Mouse (Mus musculus) embryonic fibroblast, embryonic 13.5 days (primary cell): ENCODE results near the gene Tmie.

Experiments used
- CTCF ChIP-seq: IDR thresholded peaks from 2 replicates; pipeline ENCODE4 v1.5.1; 2011; ENCODE audit warnings: mild to moderate bottlenecking, control low read depth, low read length, moderate library complexity, borderline replicate concordance; ENCODE audit not compliant: insufficient read depth
- POLR2A ChIP-seq: IDR thresholded peaks from 2 replicates; pipeline ENCODE4 v1.6.1; 2011; ENCODE audit warnings: low read depth, mild to moderate bottlenecking, control low read depth, low read length, moderate library complexity

- TF ChIP-seq CTCF (no peak), POLR2A (no peak)
These were observed 35.6 kb upstream of the Tmie start for GRCm38 (mm10) chr9:110915466-110915865.
